Mouse (Mus musculus) bone marrow, adult 2 months (tissue): ENCODE results near the gene Nudt7.

ENCODE experiments used
- CTCF ChIP-seq: fragments of 200-500 bp; IDR thresholded peaks from 2 replicates; pipeline ENCODE4 v1.5.1; 2011; ENCODE audit warnings: low read length, control low read depth; ENCODE audit not compliant: control insufficient read depth, insufficient read depth
- POLR2A ChIP-seq: fragments of 200-500 bp; IDR thresholded peaks from 2 replicates; pipeline ENCODE4 v1.6.1; 2011; ENCODE audit warnings: low read depth, mild to moderate bottlenecking, control low read depth, low read length, borderline replicate concordance; ENCODE audit not compliant: control insufficient read depth

- TF ChIP-seq CTCF (no peak), POLR2A (no peak)
Observed at GRCm38 (mm10) chr8:114115076-114115475, 18.3 kb upstream of the Nudt7 start.
